Mouse (Mus musculus) neutrophil, adult 65 days (primary cell): ENCODE data around the gene Zfp622. TPM values are rescaled to one million over a fixed set of nuclear protein-coding genes. Genes with fewer than 3 reads are reported as not detected.

Source experiments
- total RNA-seq: library from RNA; stranded (reverse); gene quantifications from 2 replicates; pipeline ENCODE4 v1.2.4, GENCODE M21; 2023

Gene Zfp622
- total RNA-seq: 168 and 191 TPM in 2 replicates

DNA sequence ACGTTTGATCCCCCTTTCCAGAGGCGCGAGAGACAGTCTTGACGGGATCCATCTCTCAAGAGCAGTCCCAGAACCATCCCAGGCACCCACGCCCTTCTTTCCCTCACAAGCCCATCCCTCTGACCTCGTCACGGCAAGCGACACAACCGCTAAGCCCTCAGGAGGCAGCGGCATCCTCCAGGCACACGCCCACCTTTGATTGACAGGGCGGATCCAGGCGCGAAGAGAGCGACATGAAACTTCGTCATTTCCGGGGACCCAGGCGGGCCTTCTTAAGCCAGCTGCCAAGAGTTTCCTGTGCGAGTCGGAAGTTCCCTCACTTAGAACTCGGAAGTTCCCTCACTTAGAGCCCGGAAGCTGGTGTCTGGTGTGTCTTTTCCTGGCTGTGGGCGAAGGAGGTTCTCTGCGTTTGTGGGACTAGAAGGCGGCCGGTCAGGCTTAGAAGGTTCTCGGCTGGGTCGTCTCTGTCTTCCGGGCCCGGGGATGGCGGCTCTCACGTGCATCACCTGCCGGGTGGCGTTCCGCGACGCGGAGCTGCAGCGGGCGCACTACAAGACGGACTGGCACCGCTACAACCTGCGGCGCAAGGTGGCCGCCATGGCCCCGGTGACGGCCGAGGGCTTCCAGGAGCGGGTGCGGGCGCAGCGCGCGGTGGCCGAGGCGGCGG, at the start of gene Zfp622:
Gene Zfp622 (plus strand): TSS at position 300 of the 667 bp plus-strand sequence.

Other genes with a start within 250 kb of the Zfp622 start
- 86.2 and 95.0 TPM in 2 replicates for gene Retreg1, start 141.2 kb upstream of the Zfp622 start, total RNA-seq